Mouse (Mus musculus): Measurements from ENCODE around the gene Chsy1. TPM values are rescaled to one million over a fixed set of nuclear protein-coding genes. Genes with fewer than 3 reads are reported as not detected.
A peak's percentile ranks its signal among the peaks of the same experiment; 100 is the strongest.

The Chsy1 gene
- polyA plus RNA-seq (2014; fragmentation: Nextera tagmentation; extraction: Ambion mirVana), result 18.9 and 21.4 TPM in 2 replicates

- H3K4me3 ChIP-seq (ENCODE audit: low read depth, low read length), result peak within 1 kb of the TSS; percentile 88
- H3K9me3 ChIP-seq (ENCODE audit: control insufficient read depth, low read length), result no peaks in the 10 kb centered on the region
- ATAC-seq (replicated peaks; ENCODE audit: low FRiP score, low TSS enrichment, low read depth) (peak; percentile 91), DNase-seq (ENCODE audit: low spot score) (peak; percentile 95)
- under 1% methylated on average over 114 of the region's 123 CpGs for WGBS
- peaks cover 17% of the 10 kb centered on the region for H3K4me1 ChIP-seq (replicated peaks; ENCODE audit: control insufficient read depth, insufficient read depth, low read length)
- peak within 1 kb of the TSS; percentile 85 for H3K4me2 ChIP-seq (ENCODE audit: low read length)
- H3K27ac ChIP-seq (ENCODE audit: low read depth), result peak within 1 kb of the TSS; percentile 87
- H3K9ac ChIP-seq (ENCODE audit: low read length), result peak within 1 kb of the TSS; percentile 87
- H3K27me3 ChIP-seq (replicated peaks; ENCODE audit: control insufficient read depth, insufficient read depth, low read length), result no peaks in the 10 kb centered on the region
- no peaks in the 10 kb centered on the region for H3K36me3 ChIP-seq (ENCODE audit: control insufficient read depth, insufficient read depth, low read length)
Observed at GRCm38 (mm10) chr7:66108961-66109854, at the start of gene Chsy1. TSS of gene Chsy1 (plus strand) at chr7:66109515.

- Histone ChIP-seq H3K4me1 (replicated peaks; ENCODE audit: control insufficient read depth, insufficient read depth, low read length) (peaks cover 13% of the 10 kb centered on the region; the same call in 1 of the 2 replicates), H3K9ac (ENCODE audit: low read length) (peak overlapping the region; percentile 92), H3K4me3 (ENCODE audit: low read depth, low read length) (peak overlapping the region; percentile 91), H3K36me3 (ENCODE audit: control insufficient read depth, insufficient read depth, low read length) (peaks cover 30% of the 10 kb centered on the region), H3K9me3 (ENCODE audit: control insufficient read depth, low read length) (no peaks in the 10 kb centered on the region), H3K27ac (ENCODE audit: low read depth) (peak overlapping the region; percentile 57; the same call in 1 of the 2 replicates), H3K4me2 (ENCODE audit: low read length) (peak overlapping the region; percentile 93), H3K27me3 (replicated peaks; ENCODE audit: control insufficient read depth, insufficient read depth, low read length) (no peaks in the 10 kb centered on the region)
- under 1% methylated on average over 52 of the region's 64 CpGs for WGBS
- ATAC-seq (replicated peaks; ENCODE audit: low FRiP score, low TSS enrichment, low read depth), result peak; percentile 94
- DNase-seq (ENCODE audit: low spot score), result peak; percentile 95
Observed at GRCm38 (mm10) chr7:66060066-66060956, 49.0 kb upstream of the Chsy1 start.

GRCm38 (mm10) chr7:66061057-66061456 is 48.3 kb upstream of the Chsy1 start:
- ATAC-seq (replicated peaks; ENCODE audit: low FRiP score, low TSS enrichment, low read depth), result 0 out of 2 replicates have a peak, but pooled peaks have one; percentile 29
- H3K4me1 ChIP-seq (replicated peaks; ENCODE audit: control insufficient read depth, insufficient read depth, low read length), result peaks cover 13% of the 10 kb centered on the region; the same call in 1 of the 2 replicates
- H3K27ac ChIP-seq (ENCODE audit: low read depth), result peak overlapping the region; percentile 57; the same call in 1 of the 2 replicates
- peak overlapping the region; percentile 91 for H3K4me3 ChIP-seq (ENCODE audit: low read depth, low read length)
- peak overlapping the region; percentile 92 for H3K9ac ChIP-seq (ENCODE audit: low read length)
- 2% methylated on average over 14 of the region's 14 CpGs for WGBS
- H3K4me2 ChIP-seq (ENCODE audit: low read length), result peak overlapping the region; percentile 93
- H3K9me3 ChIP-seq (ENCODE audit: control insufficient read depth, low read length), result no peaks in the 10 kb centered on the region
- H3K27me3 ChIP-seq (replicated peaks; ENCODE audit: control insufficient read depth, insufficient read depth, low read length), result no peaks in the 10 kb centered on the region
- DNase-seq (ENCODE audit: low spot score), result peak; percentile 61
- peaks cover 37% of the 10 kb centered on the region for H3K36me3 ChIP-seq (ENCODE audit: control insufficient read depth, insufficient read depth, low read length)

GRCm38 (mm10) chr7:66076411-66076810 is 32.9 kb upstream of the Chsy1 start:
- no peak overlapping the region for H3K4me2 ChIP-seq (ENCODE audit: low read length)
- DNase-seq (ENCODE audit: low spot score) (no peak), ATAC-seq (replicated peaks; ENCODE audit: low FRiP score, low TSS enrichment, low read depth) (no peak)
- peaks cover 60% of the 10 kb centered on the region for H3K36me3 ChIP-seq (ENCODE audit: control insufficient read depth, insufficient read depth, low read length)
- no peaks in the 10 kb centered on the region for H3K9me3 ChIP-seq (ENCODE audit: control insufficient read depth, low read length)
- peaks cover 12% of the 10 kb centered on the region for H3K4me1 ChIP-seq (replicated peaks; ENCODE audit: control insufficient read depth, insufficient read depth, low read length)
- no peak overlapping the region for H3K27ac ChIP-seq (ENCODE audit: low read depth)
- H3K27me3 ChIP-seq (replicated peaks; ENCODE audit: control insufficient read depth, insufficient read depth, low read length), result no peaks in the 10 kb centered on the region
- no peak overlapping the region for H3K9ac ChIP-seq (ENCODE audit: low read length)
- H3K4me3 ChIP-seq (ENCODE audit: low read depth, low read length), result no peak overlapping the region
- 73% methylated on average over 2 of the region's 2 CpGs for WGBS

- WGBS, result under 1% methylated on average over 65 of the region's 65 CpGs
- Histone ChIP-seq H3K27ac (ENCODE audit: low read depth) (peak within 1 kb of the TSS; percentile 73), H3K9me3 (ENCODE audit: control insufficient read depth, low read length) (no peaks in the 10 kb centered on the region), H3K4me1 (replicated peaks; ENCODE audit: control insufficient read depth, insufficient read depth, low read length) (peaks cover 12% of the 10 kb centered on the region), H3K9ac (ENCODE audit: low read length) (peak within 1 kb of the TSS; percentile 65), H3K4me3 (ENCODE audit: low read depth, low read length) (peak within 1 kb of the TSS; percentile 64), H3K4me2 (ENCODE audit: low read length) (peak within 1 kb of the TSS; percentile 72), H3K27me3 (replicated peaks; ENCODE audit: control insufficient read depth, insufficient read depth, low read length) (no peaks in the 10 kb centered on the region), H3K36me3 (ENCODE audit: control insufficient read depth, insufficient read depth, low read length) (peaks cover 54% of the 10 kb centered on the region)
- ATAC-seq (replicated peaks; ENCODE audit: low FRiP score, low TSS enrichment, low read depth), result peak; percentile 100
- DNase-seq (ENCODE audit: low spot score), result peak; percentile 94
Observed at GRCm38 (mm10) chr7:66079364-66080230, 29.7 kb upstream of the Chsy1 start, which contains the start of gene Selenos. TSS of gene Selenos (plus strand) at chr7:66079649.

- ATAC-seq (replicated peaks; ENCODE audit: low FRiP score, low TSS enrichment, low read depth) (no peak), DNase-seq (ENCODE audit: low spot score) (peak; percentile 58)
- Histone ChIP-seq H3K27me3 (replicated peaks; ENCODE audit: control insufficient read depth, insufficient read depth, low read length) (no peaks in the 10 kb centered on the region), H3K4me3 (ENCODE audit: low read depth, low read length) (peak overlapping the region; percentile 64), H3K9ac (ENCODE audit: low read length) (peak overlapping the region; percentile 65), H3K36me3 (ENCODE audit: control insufficient read depth, insufficient read depth, low read length) (peaks cover 54% of the 10 kb centered on the region), H3K27ac (ENCODE audit: low read depth) (peak overlapping the region; percentile 48; the same call in 1 of the 2 replicates), H3K4me1 (replicated peaks; ENCODE audit: control insufficient read depth, insufficient read depth, low read length) (peaks cover 12% of the 10 kb centered on the region), H3K4me2 (ENCODE audit: low read length) (peak overlapping the region; percentile 72), H3K9me3 (ENCODE audit: control insufficient read depth, low read length) (no peaks in the 10 kb centered on the region)
- WGBS, result 46% methylated on average over 5 of the region's 5 CpGs
Observed at GRCm38 (mm10) chr7:66080231-66080613, 29.1 kb upstream of the Chsy1 start.

GRCm38 (mm10) chr7:66083757-66084156 is 25.6 kb upstream of the Chsy1 start:
- Histone ChIP-seq H3K9me3 (ENCODE audit: control insufficient read depth, low read length) (no peaks in the 10 kb centered on the region), H3K9ac (ENCODE audit: low read length) (no peak overlapping the region), H3K27ac (ENCODE audit: low read depth) (no peak overlapping the region), H3K4me2 (ENCODE audit: low read length) (no peak overlapping the region), H3K36me3 (ENCODE audit: control insufficient read depth, insufficient read depth, low read length) (peaks cover 69% of the 10 kb centered on the region), H3K4me3 (ENCODE audit: low read depth, low read length) (no peak overlapping the region), H3K27me3 (replicated peaks; ENCODE audit: control insufficient read depth, insufficient read depth, low read length) (no peaks in the 10 kb centered on the region), H3K4me1 (replicated peaks; ENCODE audit: control insufficient read depth, insufficient read depth, low read length) (peaks cover 11% of the 10 kb centered on the region)
- WGBS, result 89% methylated on average over 6 of the region's 6 CpGs
- DNase-seq (ENCODE audit: low spot score) (no peak), ATAC-seq (replicated peaks; ENCODE audit: low FRiP score, low TSS enrichment, low read depth) (no peak)

All from intestine, embryonic 14.5 days (tissue).